Mouse (Mus musculus): ENCODE measurements around the gene Pwwp2b. TPM values are rescaled to one million over a fixed set of nuclear protein-coding genes. Genes with fewer than 3 reads are reported as not detected.

The Pwwp2b gene
- polyA plus RNA-seq, 1 experiment from 2014 or later, result 5.2 TPM

DNA sequence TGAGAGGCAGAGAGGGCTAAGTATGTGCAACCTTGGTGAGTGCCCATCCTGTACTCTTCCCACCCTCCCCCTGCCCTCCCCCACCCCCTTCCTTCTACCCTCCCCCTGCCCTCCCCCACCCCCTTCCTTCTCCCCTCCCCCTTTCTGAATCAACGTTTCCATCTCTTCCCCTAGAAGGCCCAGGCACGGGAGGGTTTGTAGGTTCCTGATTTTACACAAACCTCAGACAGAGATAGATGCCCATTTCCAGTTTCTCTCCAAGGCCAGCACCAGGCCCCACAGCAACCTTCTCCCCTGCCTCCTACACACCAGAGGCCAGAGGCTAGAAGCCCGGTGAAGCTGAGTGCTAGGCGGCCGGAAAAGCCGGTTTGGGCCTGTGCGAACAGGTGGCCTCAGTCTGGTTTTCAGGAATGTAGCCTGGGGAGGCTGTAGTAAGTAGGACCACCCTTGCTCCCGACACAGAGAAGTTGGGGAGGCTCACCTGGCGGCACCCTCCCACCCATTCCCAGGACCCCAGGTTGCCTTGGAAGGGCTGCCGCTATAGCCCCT, 48.3 kb downstream of the Pwwp2b start:
- Histone ChIP-seq H3K4me1 (replicated peaks) (peaks cover 37% of the 10 kb centered on the region), H3K4me3 (no peak overlapping the region), H3K27me3 (ENCODE audit: insufficient read depth, poor library complexity, severe bottlenecking) (0 out of 2 replicates have a peak, but pooled peaks cover 3% of the 10 kb centered on the region), H3K9me3 (no peaks in the 10 kb centered on the region), H3K36me3 (no peaks in the 10 kb centered on the region), H3K27ac (0 out of 2 replicates have a peak overlapping the region, but pooled peaks have one; percentile 1)
- DNase-seq (ENCODE audit: low spot score), result no peak
- WGBS, result 71% methylated on average over 10 of the region's 10 CpGs

DNA sequence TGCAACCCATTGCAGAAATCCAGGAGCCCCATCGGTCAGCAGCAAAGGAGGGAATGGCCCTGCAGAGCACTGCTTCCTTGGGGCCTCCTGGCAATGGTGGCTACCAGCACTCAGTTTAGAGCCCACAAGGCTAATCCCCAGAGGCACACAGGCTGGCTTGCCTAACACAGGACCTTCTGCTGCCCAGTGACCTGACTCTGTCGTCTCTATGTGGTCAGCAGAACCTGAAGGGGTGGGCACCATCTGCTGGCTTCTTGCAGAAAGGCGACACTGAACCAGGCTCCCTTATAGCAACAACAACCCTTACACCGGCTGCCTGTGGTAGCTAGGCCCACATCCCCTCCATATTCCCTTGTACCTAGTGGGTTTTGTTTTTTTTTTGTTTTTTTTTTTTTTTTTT, 50.2 kb downstream of the Pwwp2b start:
- Histone ChIP-seq H3K27ac (no peak overlapping the region), H3K36me3 (no peaks in the 10 kb centered on the region), H3K4me3 (no peak overlapping the region), H3K4me1 (replicated peaks) (peaks cover 33% of the 10 kb centered on the region), H3K9me3 (no peaks in the 10 kb centered on the region), H3K27me3 (ENCODE audit: insufficient read depth, poor library complexity, severe bottlenecking) (0 out of 2 replicates have a peak, but pooled peaks cover 3% of the 10 kb centered on the region)
- WGBS, result 35% methylated on average over 4 of the region's 4 CpGs
- DNase-seq (ENCODE audit: low spot score), result peak; percentile 54

GRCm38 (mm10) chr7:139299424-139299823, 51.1 kb downstream of the Pwwp2b start:
- no peaks in the 10 kb centered on the region for H3K9me3 ChIP-seq
- 17% methylated on average over 8 of the region's 8 CpGs for WGBS
- peak; percentile 89 for DNase-seq (ENCODE audit: low spot score)
- H3K4me3 ChIP-seq, result no peak overlapping the region
- no peaks in the 10 kb centered on the region for H3K36me3 ChIP-seq
- peaks cover 36% of the 10 kb centered on the region for H3K4me1 ChIP-seq (replicated peaks)
- H3K27me3 ChIP-seq (ENCODE audit: insufficient read depth, poor library complexity, severe bottlenecking), result 0 out of 2 replicates have a peak, but pooled peaks cover 3% of the 10 kb centered on the region
- H3K27ac ChIP-seq, result no peak overlapping the region

GRCm38 (mm10) chr7:139300423-139300822, 52.1 kb downstream of the Pwwp2b start:
- H3K27ac ChIP-seq, result no peak overlapping the region
- H3K36me3 ChIP-seq, result no peaks in the 10 kb centered on the region
- H3K9me3 ChIP-seq, result no peaks in the 10 kb centered on the region
- 0 out of 2 replicates have a peak, but pooled peaks cover 3% of the 10 kb centered on the region for H3K27me3 ChIP-seq (ENCODE audit: insufficient read depth, poor library complexity, severe bottlenecking)
- no peak for DNase-seq (ENCODE audit: low spot score)
- 60% methylated on average over 7 of the region's 7 CpGs for WGBS
- H3K4me3 ChIP-seq, result no peak overlapping the region
- peaks cover 30% of the 10 kb centered on the region for H3K4me1 ChIP-seq (replicated peaks)

DNA sequence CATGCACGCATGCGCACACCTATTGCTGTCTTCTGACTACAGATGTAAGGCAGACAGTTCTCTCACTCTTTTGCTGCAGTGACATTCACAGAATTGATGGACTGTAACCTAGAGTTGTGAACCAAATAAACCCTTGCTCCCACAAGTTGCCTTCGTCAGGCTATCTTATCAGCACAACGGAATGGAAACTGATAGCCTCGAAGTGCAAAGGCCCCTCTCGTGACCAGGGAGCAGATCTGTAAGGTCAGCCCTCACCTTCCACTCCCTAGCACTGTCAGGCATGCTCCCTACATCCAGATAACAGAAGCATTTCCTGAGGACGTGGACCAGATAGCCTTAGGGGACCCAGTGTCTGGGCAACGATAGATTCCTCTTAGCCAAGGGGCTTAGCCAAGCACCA, 53.2 kb downstream of the Pwwp2b start:
- no peak overlapping the region for H3K4me3 ChIP-seq
- DNase-seq (ENCODE audit: low spot score), result no peak
- no peaks in the 10 kb centered on the region for H3K9me3 ChIP-seq
- H3K27me3 ChIP-seq (ENCODE audit: insufficient read depth, poor library complexity, severe bottlenecking), result 0 out of 2 replicates have a peak, but pooled peaks cover 3% of the 10 kb centered on the region
- no peak overlapping the region for H3K27ac ChIP-seq
- peaks cover 19% of the 10 kb centered on the region; the same call in 1 of the 2 replicates for H3K4me1 ChIP-seq (replicated peaks)
- 69% methylated on average over 8 of the region's 8 CpGs for WGBS
- no peaks in the 10 kb centered on the region for H3K36me3 ChIP-seq

DNA sequence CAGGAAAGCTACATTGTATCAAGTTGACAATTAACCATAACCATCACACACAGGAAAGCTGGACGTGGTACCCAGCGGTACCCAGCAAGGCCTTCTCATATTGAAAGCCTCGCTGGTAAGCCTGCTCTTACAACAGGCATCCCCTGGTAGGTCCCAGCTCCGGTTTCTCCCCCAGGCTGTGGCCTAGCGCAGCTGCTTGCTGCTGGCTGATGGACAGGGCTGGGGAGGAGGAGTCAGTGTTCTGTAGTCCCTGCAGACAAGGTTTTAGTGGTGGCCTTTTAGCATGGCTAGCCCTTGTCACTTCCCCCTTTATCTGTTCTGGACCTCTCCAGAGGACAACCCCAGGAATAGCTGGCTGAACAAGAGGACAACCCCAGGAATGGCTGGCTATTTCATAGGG, 54.0 kb downstream of the Pwwp2b start:
- Histone ChIP-seq H3K27me3 (ENCODE audit: insufficient read depth, poor library complexity, severe bottlenecking) (0 out of 2 replicates have a peak, but pooled peaks cover 3% of the 10 kb centered on the region), H3K36me3 (no peaks in the 10 kb centered on the region), H3K4me3 (no peak overlapping the region), H3K4me1 (replicated peaks) (peaks cover 19% of the 10 kb centered on the region; the same call in 1 of the 2 replicates), H3K9me3 (no peaks in the 10 kb centered on the region), H3K27ac (no peak overlapping the region)
- WGBS, result 47% methylated on average over 5 of the region's 5 CpGs
- DNase-seq (ENCODE audit: low spot score), result no peak

GRCm38 (mm10) chr7:139303280-139304011, 55.2 kb downstream of the Pwwp2b start:
- 45% methylated on average over 6 of the region's 6 CpGs for WGBS
- H3K4me1 ChIP-seq (replicated peaks), result peaks cover 17% of the 10 kb centered on the region; the same call in 1 of the 2 replicates
- H3K36me3 ChIP-seq, result no peaks in the 10 kb centered on the region
- H3K4me3 ChIP-seq, result no peak overlapping the region
- 0 out of 2 replicates have a peak, but pooled peaks cover 3% of the 10 kb centered on the region for H3K27me3 ChIP-seq (ENCODE audit: insufficient read depth, poor library complexity, severe bottlenecking)
- peak; percentile 87 for DNase-seq (ENCODE audit: low spot score)
- H3K9me3 ChIP-seq, result no peaks in the 10 kb centered on the region
- no peak overlapping the region for H3K27ac ChIP-seq

GRCm38 (mm10) chr7:139304322-139304721, 56.0 kb downstream of the Pwwp2b start:
- no peak for DNase-seq (ENCODE audit: low spot score)
- Histone ChIP-seq H3K4me1 (replicated peaks) (peaks cover 9% of the 10 kb centered on the region; the same call in 1 of the 2 replicates), H3K27me3 (ENCODE audit: insufficient read depth, poor library complexity, severe bottlenecking) (0 out of 2 replicates have a peak, but pooled peaks cover 3% of the 10 kb centered on the region), H3K27ac (no peak overlapping the region), H3K36me3 (no peaks in the 10 kb centered on the region), H3K9me3 (no peaks in the 10 kb centered on the region), H3K4me3 (no peak overlapping the region)
- 42% methylated on average over 5 of the region's 5 CpGs for WGBS

GRCm38 (mm10) chr7:139307056-139307455, 58.8 kb downstream of the Pwwp2b start:
- H3K27ac ChIP-seq, result no peak overlapping the region
- no peak overlapping the region for H3K4me3 ChIP-seq
- H3K9me3 ChIP-seq, result no peaks in the 10 kb centered on the region
- WGBS, result 58% methylated on average over 2 of the region's 2 CpGs
- no peaks in the 10 kb centered on the region for H3K36me3 ChIP-seq
- no peak for DNase-seq (ENCODE audit: low spot score)
- H3K27me3 ChIP-seq (ENCODE audit: insufficient read depth, poor library complexity, severe bottlenecking), result no peaks in the 10 kb centered on the region
- H3K4me1 ChIP-seq (replicated peaks), result peaks cover 20% of the 10 kb centered on the region; the same call in 1 of the 2 replicates

- no peak for DNase-seq (ENCODE audit: low spot score)
- H3K27ac ChIP-seq, result no peak overlapping the region
- H3K36me3 ChIP-seq, result no peaks in the 10 kb centered on the region
- H3K4me3 ChIP-seq, result no peak overlapping the region
- H3K4me1 ChIP-seq (replicated peaks), result peaks cover 26% of the 10 kb centered on the region
- H3K9me3 ChIP-seq, result no peaks in the 10 kb centered on the region
- WGBS, result 80% methylated on average over 8 of the region's 8 CpGs
- H3K27me3 ChIP-seq (ENCODE audit: insufficient read depth, poor library complexity, severe bottlenecking), result no peaks in the 10 kb centered on the region
Observed at GRCm38 (mm10) chr7:139308140-139308895, 60.0 kb downstream of the Pwwp2b start.

DNA sequence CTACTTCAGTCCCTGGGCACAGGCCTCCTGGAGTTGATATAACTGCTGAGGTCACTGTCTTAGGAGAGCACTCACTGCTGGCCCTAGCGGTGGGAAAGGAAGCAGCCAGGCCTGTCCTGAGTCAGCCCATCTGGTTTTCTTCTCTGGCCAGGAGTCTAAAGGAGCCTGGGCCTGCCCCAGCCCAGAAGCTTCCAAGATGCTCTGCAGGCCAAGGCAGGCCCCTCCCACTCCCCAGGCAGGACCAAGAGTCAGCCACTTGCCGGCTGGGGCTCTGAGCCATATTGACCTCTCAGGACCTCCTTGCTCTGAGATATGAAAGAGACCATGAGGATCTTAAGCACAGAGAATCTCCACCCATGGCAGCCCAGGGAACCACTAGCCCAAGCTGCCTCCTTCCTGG, 60.8 kb downstream of the Pwwp2b start:
- H3K4me1 ChIP-seq (replicated peaks), result peaks cover 23% of the 10 kb centered on the region
- H3K36me3 ChIP-seq, result no peaks in the 10 kb centered on the region
- H3K4me3 ChIP-seq, result no peak overlapping the region
- H3K27me3 ChIP-seq (ENCODE audit: insufficient read depth, poor library complexity, severe bottlenecking), result no peaks in the 10 kb centered on the region
- H3K9me3 ChIP-seq, result no peaks in the 10 kb centered on the region
- DNase-seq (ENCODE audit: low spot score), result no peak
- WGBS, result 40% methylated on average over 2 of the region's 2 CpGs
- H3K27ac ChIP-seq, result peak overlapping the region; percentile 40; the same call in 1 of the 2 replicates

GRCm38 (mm10) chr7:139310487-139310951, 62.2 kb downstream of the Pwwp2b start:
- Histone ChIP-seq H3K27ac (peak overlapping the region; percentile 31; the same call in 1 of the 2 replicates), H3K36me3 (no peaks in the 10 kb centered on the region), H3K4me3 (no peak overlapping the region), H3K4me1 (replicated peaks) (peaks cover 23% of the 10 kb centered on the region), H3K27me3 (ENCODE audit: insufficient read depth, poor library complexity, severe bottlenecking) (no peaks in the 10 kb centered on the region), H3K9me3 (no peaks in the 10 kb centered on the region)
- WGBS, result 77% methylated on average over 6 of the region's 6 CpGs
- no peak for DNase-seq (ENCODE audit: low spot score)

Data from hindbrain, embryonic 10.5 days (tissue).